Mouse (Mus musculus) CH12F3 (cell line): ENCODE measurements at regions not wholly inside any gene's neighbourhood (a gene's known extent, or its start where the extent isn't known, plus 50 kb on each side); places are given as distances from the start of the nearest gene placed in this dataset.
"Not testable (repeated sequence)": the region's sequence is repeated elsewhere in the genome, so short reads cannot be mapped to it uniquely, and the experiment has no call there.

Experiments used
- in situ Hi-C: fragments of 300-500 bp; cut with MboI; formaldehyde crosslinking; loops from 2 replicates; pipeline ENCODE4 v1.14.3; 2020; ENCODE audit warnings: low sequenced_read_pairs

DNA sequence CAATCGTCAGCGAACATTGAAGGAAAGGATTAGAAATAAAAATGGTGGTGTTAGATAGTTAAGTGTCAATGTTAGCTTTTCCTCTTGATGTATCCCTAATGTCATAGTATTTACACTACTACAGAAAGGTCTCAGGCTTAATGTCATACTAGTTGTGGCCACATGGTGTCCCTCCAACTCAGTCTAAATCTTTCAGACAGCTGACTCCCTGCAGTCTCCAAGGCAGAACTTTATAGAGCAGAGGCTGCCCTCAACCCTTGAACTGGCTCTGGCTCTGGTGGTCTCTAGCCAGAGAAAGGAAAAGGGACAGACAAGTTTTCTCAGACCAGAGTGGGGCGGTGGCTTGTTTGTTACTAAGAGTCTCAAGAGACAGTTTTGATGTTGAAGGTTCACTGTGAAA is 99.5 kb upstream of the Eif4g2 start:
- in situ Hi-C loops, result loop anchor here (25.0 kb wide), 1 partner anchor 780 kb away; no protein-coding TSS in a partner anchor

DNA sequence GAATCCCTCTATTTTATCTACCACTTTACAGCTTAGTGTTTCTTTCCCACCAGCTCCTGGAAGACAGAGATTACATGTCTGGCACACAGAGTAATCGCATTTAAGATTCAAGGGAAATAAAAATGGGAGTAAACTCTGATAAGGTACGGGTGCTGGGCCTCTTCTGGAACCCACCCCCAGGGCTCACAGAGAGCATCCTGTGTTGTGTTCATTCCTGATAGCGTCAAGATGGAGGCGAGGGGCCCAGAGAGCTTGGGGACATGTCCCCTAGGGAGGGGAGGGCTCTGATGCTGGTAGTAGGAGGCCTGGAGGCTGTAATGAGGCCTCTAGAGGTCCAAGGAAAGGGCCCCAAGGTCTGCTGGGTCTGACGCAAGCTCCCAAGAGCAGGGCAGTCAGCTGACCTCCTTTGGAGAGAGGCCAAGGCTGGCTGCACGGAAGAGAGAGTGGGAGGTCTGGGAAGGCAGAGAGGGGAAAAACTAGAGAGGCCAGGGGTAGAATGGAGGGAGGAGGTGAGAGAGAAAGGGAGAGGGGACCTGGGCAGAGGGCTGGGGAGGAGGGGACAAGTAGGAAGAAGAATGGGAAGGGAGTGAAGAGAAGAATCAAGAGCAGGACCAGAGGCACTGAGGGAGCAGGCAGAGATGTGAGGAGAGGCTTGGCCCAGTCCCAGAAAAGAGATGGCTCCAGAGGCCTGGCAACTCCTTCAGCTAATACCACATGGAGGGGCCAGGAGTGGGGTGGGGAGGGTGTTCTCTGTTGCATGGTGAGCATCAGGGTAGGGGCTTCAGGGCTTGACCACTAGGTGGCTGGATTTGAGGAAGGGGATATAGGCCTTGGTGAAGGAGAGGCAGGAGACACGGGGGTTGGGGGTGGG is 96.8 kb upstream of the Eif4g2 start:
- in situ Hi-C loops, result loop anchor here (25.0 kb wide), 1 partner anchor 783 kb away; no protein-coding TSS in a partner anchor

DNA sequence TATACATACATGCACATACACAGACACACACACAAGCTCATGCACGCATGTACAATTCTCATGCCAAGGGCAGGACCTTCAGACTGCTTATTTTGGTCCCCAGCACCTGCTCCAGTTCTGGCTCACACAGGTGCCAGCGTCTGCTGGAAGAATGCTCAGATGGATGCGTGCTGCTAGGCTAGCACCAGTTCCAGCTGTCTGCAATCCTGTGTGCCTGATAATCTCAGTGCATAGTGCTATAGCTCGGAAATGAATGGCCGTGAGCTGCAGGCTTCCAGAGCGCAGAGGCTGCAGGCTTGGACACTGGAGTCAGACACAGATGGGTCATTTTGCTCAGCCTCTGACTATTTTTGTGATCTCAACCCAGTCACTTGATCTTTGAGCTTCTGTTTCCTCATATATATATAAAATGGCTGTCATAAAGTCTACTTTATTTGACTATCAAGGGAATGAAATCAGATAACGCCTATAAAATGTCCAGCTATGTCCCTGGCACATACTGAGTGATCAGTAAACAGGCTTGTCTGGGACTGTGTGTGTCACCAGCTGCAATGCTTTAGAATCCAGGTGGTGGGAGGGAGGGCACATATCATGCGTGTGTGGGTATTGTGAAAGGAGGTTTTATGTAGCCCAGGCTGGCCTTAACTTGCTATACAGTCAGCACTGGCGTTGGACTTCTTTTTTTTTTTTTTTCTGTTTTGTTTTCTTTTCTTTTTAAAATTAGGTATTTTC is 91.7 kb upstream of the Eif4g2 start:
- in situ Hi-C loops, result loop anchor here (25.0 kb wide), 1 partner anchor 788 kb away; no protein-coding TSS in a partner anchor

DNA sequence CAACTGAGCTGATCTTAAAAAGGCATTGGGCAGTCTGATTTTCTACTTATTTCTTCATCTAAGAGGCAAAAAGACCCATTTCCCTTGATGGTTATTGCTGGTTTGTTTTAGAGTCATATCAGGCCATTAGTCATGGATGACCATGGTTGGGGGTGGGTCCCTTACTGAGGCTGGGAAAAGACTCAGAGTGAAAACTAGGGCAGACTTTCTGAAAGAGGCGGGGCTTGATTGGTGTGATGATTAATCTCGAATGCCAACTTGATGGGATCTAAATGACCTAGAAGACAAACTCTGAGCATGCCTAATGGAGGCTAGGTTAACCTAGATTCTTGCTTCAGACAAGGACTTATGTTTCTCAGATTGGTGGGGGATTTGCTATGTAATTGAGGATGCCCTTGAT is 89.2 kb upstream of the Eif4g2 start:
- in situ Hi-C loops, result no loop called here

DNA sequence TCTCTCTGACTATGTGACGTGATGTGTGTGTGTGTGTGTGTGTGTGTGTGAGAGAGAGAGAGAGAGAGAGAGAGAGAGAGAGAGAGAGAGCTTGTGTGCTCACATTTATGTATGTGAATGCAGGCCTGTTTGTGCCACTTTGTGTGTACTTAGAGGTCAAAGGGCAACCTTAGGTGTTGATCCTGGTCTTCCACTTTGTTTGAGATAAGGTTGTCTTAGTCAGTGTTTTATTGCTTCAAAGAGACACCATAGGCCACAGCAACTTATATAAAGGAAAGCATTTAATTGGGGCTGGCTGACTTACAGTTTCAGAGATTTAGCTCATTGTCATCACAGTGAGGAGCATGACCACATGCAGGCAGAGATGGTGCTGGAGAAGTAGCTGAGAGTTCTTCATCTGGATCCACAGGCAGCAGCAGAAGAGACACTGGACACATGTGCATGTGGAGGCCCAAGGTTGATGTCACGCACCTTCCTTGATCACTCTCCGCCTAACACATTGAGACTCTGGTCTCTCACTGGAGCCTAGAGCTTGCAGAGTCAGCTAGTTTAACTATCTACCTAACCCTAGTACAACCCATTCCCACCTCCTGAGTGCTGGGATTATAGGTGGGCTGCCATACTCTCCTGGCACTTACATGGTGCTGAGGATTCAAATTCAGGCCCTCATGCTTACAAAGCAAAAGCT is 85.9 kb upstream of the Eif4g2 start:
- in situ Hi-C loops, result not testable (repeated sequence)

DNA sequence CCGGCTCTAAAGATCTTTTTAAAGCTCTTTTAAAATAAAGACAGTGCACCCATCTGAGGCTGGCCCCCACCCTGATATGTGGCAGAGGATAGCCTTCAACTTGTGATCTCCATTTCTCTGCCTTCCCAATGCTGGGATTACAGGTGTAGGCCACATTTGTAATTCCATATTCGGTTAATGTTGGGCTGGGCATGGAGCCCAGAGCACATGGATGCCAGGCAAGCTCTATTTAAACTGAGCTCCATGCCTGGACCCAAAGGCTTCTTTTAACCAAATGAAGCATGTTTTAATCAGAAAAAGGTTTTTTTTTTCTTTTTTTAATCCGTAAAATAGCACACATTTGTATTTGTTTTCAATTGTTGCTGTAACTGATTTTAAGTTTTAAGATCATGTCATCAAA is 82.2 kb upstream of the Eif4g2 start:
- in situ Hi-C loops, result no loop called here

DNA sequence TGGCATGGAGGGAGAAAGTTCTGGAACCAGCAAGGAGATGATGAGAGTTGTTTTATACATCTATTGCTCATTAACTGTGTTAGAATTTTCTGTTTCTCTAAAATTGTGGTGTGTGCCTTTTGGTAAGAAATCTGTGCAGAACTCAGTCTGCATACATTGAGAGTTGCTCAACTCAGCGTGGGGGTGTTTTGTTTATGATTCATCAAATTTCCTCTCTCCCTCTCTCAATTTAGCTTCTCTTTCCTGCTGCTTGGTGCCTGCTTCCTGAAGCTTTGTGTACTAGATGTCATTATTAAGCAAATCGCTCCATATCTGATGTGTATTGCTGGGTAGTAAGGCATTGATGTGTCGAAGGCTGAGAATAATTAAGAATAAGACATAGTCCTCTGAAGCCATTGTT is 81.4 kb upstream of the Eif4g2 start:
- in situ Hi-C loops, result no loop called here

DNA sequence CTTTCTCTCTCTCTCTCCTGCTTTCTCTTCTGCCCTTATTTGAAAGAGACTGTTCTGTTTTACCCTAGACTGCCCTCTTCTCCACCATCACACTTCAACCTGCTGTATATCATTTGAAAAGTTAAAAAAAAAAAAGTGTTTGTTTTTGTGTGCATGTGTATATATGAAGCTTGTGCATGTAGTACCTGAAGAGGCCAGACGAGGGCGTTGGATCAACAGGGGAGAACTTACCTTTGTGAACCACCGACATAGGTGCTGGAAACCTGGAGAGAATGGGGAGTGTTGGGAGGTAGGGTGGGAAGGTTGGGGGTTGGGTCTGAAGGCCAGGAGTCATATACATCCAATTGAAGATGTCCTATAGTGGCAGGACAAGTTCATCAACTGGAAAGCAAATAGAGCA is 81.0 kb upstream of the Eif4g2 start:
- in situ Hi-C loops, result no loop called here

DNA sequence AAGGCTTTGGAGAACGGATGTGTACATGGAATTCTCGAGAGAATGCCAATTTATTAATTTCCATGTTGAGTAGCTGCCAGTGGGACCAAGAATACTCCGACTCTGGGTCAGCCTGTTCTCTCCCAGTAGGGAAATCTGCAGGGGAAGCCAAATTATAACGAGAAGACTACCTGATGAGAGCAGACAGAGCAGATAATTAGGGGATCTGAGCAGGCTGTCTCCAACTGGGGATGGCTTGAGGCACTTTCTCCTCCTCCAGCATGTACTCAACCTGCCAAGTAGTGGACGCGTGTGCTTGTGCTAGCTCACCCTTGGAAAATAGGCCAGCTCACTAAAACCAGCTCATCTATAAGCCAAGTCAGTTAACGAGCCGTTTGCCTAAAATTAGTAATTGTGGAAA is 80.5 kb upstream of the Eif4g2 start:
- in situ Hi-C loops, result no loop called here

DNA sequence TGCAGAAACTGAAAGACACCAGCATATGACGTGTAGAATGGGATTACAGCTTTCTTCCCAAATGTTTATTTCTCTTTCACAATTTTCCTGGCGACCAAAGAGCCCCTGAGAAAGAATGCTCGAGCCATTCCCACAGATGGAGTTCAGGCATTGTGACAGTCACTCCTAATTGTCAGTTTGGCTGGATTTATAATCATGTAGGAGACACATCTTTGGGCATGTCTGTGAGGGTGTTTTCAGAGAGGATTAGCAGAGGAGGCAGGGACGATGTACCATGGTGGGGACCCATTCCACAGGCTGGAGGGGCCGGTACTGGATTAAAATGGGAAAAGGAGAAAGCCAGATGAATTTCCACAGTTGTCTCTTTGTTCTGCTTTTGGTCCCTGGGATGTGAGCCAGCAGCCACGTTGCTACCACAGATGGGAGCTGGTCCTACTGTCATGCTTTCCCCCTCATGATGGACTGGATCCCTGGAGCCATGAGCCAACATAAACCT is 76.0 kb upstream of the Eif4g2 start:
- in situ Hi-C loops, result no loop called here

DNA sequence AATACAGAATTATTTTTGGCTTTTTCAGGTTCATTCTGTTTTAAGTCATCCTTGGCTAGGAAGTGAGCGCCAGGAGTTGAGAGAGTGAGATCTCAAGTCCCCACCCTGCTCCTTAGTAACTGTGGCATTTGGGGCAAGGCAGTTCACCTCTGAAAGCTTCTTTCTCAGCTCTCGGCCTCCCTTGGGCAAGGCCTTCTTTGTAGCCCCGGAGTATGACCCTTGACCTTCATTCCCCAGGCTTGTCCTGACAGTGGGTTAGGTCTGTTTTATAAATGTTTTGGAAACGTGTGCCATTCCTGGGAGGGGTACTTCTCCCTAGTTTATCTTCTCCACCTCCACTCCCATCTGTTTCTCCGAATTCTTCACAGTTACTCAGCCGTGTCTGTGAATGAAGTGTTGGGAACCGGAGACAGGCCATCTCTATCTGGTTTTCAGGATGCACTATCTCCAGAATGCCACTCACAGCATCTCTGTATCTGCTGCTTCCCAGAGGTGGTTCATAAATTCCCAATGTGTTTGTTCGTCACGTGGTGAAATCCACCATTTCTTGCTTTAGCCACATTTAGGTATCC is 75.0 kb upstream of the Eif4g2 start:
- in situ Hi-C loops, result no loop called here

DNA sequence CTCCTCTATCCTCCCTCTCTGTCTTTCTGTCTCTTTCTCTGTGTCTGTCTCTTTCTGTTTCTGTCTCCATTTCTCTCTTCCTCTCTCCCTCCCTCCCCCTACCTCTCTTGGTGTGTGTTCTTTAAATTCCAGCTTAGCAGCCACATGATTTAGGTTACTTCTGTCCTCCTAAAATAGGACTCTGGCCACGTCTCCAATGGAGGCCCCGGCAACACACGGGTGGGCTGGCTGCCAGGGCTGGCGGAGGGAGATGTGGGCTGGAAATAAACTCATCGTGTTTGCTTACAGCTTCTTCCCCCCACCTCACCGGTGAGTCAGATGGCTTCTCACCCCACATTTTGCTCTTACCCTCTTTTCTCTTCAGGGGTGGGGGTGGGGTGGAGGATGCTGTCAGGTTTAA is 74.5 kb upstream of the Eif4g2 start:
- in situ Hi-C loops, result no loop called here

DNA sequence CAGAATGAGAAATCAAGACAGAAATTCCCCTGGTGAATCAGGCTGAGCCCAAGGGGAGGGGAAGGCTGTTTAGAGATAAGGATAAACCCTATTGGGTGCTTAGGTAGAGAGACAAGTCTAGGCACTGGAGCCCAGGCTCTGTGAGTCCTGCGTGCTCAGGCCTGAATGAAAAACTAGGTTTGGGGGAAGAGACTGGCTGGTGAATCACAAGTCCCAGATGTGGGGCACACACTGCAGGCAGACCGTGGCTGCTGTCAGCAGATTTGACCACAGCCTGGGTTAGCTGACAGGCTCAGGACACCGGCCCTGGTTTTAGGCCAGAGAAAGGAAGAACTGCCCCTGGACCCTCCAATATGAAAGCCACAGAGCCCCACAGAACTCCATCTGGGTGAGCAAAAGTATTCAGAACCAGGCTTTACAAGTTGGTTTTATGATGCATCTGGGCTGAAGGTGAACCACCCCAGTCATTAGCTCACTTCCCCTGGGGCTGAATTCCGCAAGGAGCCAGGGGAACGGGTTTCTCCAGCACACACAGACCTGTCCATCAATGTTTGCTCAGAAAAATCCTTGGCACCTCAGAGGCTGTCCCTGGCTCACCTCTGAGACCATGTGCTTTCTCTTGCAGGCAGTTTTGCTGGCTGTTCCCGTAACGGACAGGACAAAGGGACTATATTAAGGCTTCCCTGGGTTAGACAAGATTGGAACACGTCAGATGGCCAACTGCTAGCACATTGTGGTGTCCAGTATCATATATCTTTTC is 73.8 kb upstream of the Eif4g2 start:
- in situ Hi-C loops, result no loop called here

DNA sequence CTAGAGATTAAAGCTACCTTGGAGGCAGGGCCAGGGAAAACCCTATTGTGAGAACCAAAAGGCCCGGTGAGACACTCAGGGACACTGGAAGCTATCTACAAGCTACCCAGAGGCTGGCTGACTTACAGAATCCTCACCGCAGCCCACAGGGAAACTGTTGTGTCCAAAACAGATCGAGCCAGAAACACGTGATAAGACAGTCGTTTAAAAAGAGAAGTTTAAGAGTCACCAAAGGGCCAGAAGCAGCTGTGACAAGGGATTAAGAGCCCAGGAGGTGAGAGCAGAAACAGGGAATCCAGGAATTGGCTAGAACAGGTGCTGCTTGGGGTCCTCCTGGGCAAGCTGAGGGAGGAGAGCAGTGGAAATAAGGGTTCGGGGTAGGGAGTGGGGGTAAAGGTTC is 73.2 kb upstream of the Eif4g2 start:
- in situ Hi-C loops, result no loop called here

DNA sequence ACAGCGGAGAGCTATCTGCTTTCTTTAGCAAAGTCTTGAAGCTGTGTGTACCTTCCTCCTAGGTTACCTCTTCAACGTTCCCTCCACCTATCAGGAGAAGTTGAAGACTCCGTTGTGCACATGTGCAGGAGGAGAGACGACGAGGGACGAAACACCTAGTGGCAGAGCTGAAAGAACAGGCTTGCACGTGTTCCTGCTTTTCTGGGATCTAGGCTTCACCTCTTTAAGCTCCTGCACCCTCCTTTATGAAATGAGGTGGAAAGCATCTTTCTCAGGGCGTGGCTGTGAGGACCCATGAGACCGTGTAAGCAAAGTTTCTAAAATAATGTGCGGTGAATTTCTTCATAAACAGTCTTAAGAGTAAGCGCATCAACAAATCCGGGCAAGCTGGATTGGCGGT is 71.4 kb upstream of the Eif4g2 start:
- in situ Hi-C loops, result no loop called here

DNA sequence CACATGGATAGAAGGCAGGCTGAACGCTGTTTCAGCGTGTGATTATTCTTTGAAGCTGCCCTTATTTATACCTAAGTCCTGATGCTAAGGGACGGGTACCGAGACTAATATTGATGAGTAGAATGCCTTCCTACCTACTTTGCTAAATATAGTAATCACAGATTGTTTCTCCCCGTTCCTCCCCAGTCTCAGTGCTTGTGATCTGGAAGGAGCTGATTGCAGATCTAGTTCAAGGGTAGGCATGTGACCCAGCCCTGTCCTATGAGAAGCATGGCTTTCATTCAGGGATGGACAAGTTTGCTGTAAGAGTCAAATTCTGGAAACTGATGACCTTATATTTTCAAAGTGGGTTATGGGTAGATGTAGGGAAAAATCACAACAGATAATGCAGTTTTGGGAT is 67.7 kb upstream of the Eif4g2 start:
- in situ Hi-C loops, result no loop called here

DNA sequence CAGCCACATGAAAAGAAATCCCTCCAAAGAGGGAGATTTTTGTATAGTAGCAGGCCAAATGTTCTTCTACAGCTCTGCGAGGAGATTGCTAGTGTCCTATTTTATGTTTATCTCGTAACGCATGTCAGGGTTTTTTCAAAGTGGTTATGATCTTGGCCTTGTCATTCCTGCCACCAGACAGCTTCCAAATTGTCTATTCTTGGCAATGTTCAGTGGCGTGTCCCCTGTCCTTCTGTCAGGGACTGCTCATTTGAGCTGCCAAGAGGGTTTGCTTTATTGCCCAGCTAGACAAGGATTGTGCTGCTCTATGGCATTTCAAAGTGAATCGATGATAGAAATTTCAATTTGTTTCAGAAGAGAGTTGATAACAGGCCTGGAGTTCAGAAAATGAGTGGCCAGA is 67.3 kb upstream of the Eif4g2 start:
- in situ Hi-C loops, result no loop called here

DNA sequence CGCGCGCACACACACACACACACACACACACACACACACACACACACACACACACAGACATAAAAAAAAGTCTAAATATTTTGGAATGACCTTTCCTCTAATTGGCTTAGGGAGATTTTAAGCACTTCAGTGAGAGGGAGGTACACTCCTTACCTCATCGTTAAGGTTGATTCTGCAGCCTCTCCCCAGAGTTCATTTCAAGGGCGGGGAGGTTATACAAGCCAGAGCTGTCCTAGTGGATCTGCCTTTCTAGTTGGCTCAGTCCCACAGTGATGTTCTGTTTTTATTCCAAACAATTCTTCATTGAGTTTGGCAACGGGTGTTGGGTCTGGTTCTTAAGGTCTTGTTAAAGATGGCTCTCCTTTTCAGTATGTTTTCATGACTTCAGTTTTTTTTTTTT is 64.8 kb upstream of the Eif4g2 start:
- in situ Hi-C loops, result no loop called here

DNA sequence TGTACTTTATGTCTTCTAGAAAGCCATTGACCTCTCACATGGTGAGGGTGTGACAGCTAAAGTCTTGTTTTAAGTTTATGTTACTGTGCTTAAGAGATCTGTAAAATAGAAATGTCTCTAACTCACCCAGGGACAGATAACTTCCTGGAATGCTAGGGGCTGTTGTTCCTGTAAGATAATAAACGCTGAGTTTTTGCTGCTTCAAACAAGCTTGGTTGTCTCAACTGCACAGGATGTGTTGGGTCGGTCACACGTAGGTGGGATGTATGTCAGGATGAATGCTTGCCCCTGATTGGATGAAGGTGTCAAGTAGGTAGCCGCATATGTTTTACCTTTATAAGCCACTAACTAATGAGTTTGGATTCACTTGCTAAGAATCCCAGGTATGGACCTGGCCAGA is 63.8 kb upstream of the Eif4g2 start:
- in situ Hi-C loops, result no loop called here

DNA sequence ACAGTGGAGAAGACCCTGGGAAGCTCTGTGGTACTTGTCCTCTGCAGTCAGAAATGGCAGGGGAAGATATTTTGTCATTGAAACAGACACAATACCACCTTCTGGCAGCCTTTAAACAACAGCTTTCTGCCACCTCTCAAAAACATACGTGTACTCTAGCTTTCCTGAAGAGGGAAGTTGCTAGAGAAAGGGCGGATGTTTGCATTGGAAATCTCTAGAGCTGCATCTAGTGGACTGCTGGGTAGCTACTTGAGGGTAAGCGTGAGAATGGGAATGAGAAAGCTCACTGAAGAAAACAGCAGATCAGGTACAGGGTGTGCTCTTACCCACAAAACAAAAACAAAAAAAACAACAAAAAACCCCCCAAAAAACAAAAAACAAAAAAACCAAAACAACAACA is 61.4 kb upstream of the Eif4g2 start:
- in situ Hi-C loops, result no loop called here
